Mouse (Mus musculus) spleen, adult 2 months (tissue): ENCODE data around the gene Robo1.

ENCODE experiments used
- CTCF ChIP-seq: fragments of 200-500 bp; IDR thresholded peaks from 2 replicates; pipeline ENCODE4 v1.5.1; 2011; ENCODE audit warnings: mild to moderate bottlenecking, inconsistent platforms; ENCODE audit not compliant: insufficient read depth, insufficient read length, insufficient replicate concordance; ENCODE audit errors: extremely low read depth
- POLR2A ChIP-seq: fragments of 200-500 bp; IDR thresholded peaks from 2 replicates; pipeline ENCODE4 v1.6.1; 2011; ENCODE audit warnings: low read depth, low read length, inconsistent platforms

GRCm38 (mm10) chr16:72934908-72935307, 626.8 kb downstream of the Robo1 start:
- TF ChIP-seq CTCF, result no peak
- TF ChIP-seq POLR2A, result no peak
